Mouse (Mus musculus) layer of hippocampus, postnatal 10 days (tissue): ENCODE results near the gene Gm12569. TPM values are rescaled to one million over a fixed set of nuclear protein-coding genes. Genes with fewer than 3 reads are reported as not detected.

Source experiments
- DNase-seq, 2 experiments: peaks; one replicate each; pipeline ENCODE4 v3.0.0; 2021; ENCODE audit warnings: low spot score in 2 of 2
- long read RNA-seq: library from polyadenylated mRNA; stranded (forward); transcript quantifications from one replicate; pipeline ENCODE4 v2.0.0, GENCODE M21; 2023
- total RNA-seq, 2 experiments: library from RNA; stranded (reverse); gene quantifications; 2 replicates each; pipeline ENCODE4 v1.2.3; 2021

Gm12569 gene
- total RNA-seq = not detected
- long read RNA-seq = 0 reads

GRCm38 (mm10) chr11:51220308-51220707 is at the start of gene Gm12569:
TSS of gene Gm12569 (plus strand) at chr11:51220473.
- no peak for DNase-seq

GRCm38 (mm10) chr11:51202726-51203125 is 17.5 kb upstream of the Gm12569 start:
- no peak for DNase-seq

- no peak for DNase-seq
Measured at GRCm38 (mm10) chr11:51207758-51208157, 12.5 kb upstream of the Gm12569 start.

GRCm38 (mm10) chr11:51211426-51211825 is 8.8 kb upstream of the Gm12569 start:
- DNase-seq = no peak

- DNase-seq = no peak
Measured at GRCm38 (mm10) chr11:51214021-51214420, 6.3 kb upstream of the Gm12569 start.

GRCm38 (mm10) chr11:51219396-51219980 is 785 bp upstream of the Gm12569 start:
- DNase-seq = no peak

GRCm38 (mm10) chr11:51227104-51227503 is 6.8 kb downstream of the Gm12569 start:
- DNase-seq = peak; percentile 16 to 36

- DNase-seq = no peak
Measured at GRCm38 (mm10) chr11:51234626-51235025, 14.4 kb downstream of the Gm12569 start.

GRCm38 (mm10) chr11:51242897-51243296 is 22.6 kb downstream of the Gm12569 start:
- no peak for DNase-seq

- DNase-seq = no peak
Measured at GRCm38 (mm10) chr11:51257006-51257405, 36.7 kb downstream of the Gm12569 start.

GRCm38 (mm10) chr11:51261680-51262219 is 41.5 kb downstream of the Gm12569 start, which contains the start of gene Clk4:
TSS of gene Clk4 (plus strand) at chr11:51261730.
- DNase-seq = no peak

GRCm38 (mm10) chr11:51262342-51263285 is 42.3 kb downstream of the Gm12569 start, which contains the start of gene BC049762:
TSS of gene BC049762 (minus strand) at chr11:51263046.
- peak; percentile 98 to 99 for DNase-seq

GRCm38 (mm10) chr11:51263286-51263831 is 43.1 kb downstream of the Gm12569 start:
- peak; percentile 55 to 73 for DNase-seq

- no peak for DNase-seq
Measured at GRCm38 (mm10) chr11:51264352-51264751, 44.1 kb downstream of the Gm12569 start.

- DNase-seq = no peak
Measured at GRCm38 (mm10) chr11:51265326-51265725, 45.1 kb downstream of the Gm12569 start.

GRCm38 (mm10) chr11:51274418-51274817 is 54.1 kb downstream of the Gm12569 start:
- DNase-seq = no peak

Other genes with a start within 250 kb of the Gm12569 start
- not detected for gene Olfr1377, start 238.5 kb upstream of the Gm12569 start, total RNA-seq
- gene Olfr51, start 216.9 kb upstream of the Gm12569 start, total RNA-seq = not detected
- not detected for gene Olfr54, start 206.2 kb upstream of the Gm12569 start, total RNA-seq
- not detected for gene Olfr1375, start 172.4 kb upstream of the Gm12569 start, total RNA-seq
- 10 to 100 TPM in 1 of 2 experiments, 1 to 10 TPM in 1; 9.0 to 10.0 TPM for gene Zfp354a, start 161.2 kb upstream of the Gm12569 start, total RNA-seq
- 100 to 1,000 TPM; 111 to 122 TPM for gene Clk4, start 41.3 kb downstream of the Gm12569 start, total RNA-seq
- not detected for gene BC049762, start 42.6 kb downstream of the Gm12569 start, total RNA-seq
- 1 to 10 TPM; 9.0 to 9.9 TPM for gene Col23a1, start 69.4 kb downstream of the Gm12569 start, total RNA-seq